Mouse (Mus musculus) heart, adult 2 months (tissue): ENCODE data around the gene Cpsf3.
A peak's percentile ranks its signal among the peaks of the same experiment; 100 is the strongest.

Source experiments
- CTCF ChIP-seq: fragments of 200-600 bp; IDR thresholded peaks from 2 replicates; pipeline ENCODE4 v1.8.1; 2022; ENCODE audit warnings: antibody characterized with exemption, mild to moderate bottlenecking, moderate library complexity
- POLR2A ChIP-seq: fragments of 200-500 bp; IDR thresholded peaks from 2 replicates; pipeline ENCODE4 v1.6.1; 2011; ENCODE audit warnings: mild to moderate bottlenecking, low read depth, low read length, control low read depth; ENCODE audit not compliant: insufficient read depth

- peak; percentile 68 for TF ChIP-seq CTCF
- TF ChIP-seq POLR2A = no peak
Observed at GRCm38 (mm10) chr12:21260494-21261256, 24.5 kb upstream of the Cpsf3 start.
